Mouse (Mus musculus) brown adipose tissue, adult 24 weeks (tissue): Measurements from ENCODE around the gene Gsx1. TPM values are rescaled to one million over a fixed set of nuclear protein-coding genes. Genes with fewer than 3 reads are reported as not detected.

ENCODE experiments used
- H3K27ac ChIP-seq: fragments of 200-500 bp; replicated peaks from 2 replicates; pipeline ENCODE4 v1.5.1; 2012; ENCODE audit warnings: low read depth, mild to moderate bottlenecking, low read length
- H3K4me1 ChIP-seq: fragments of 200-500 bp; 2 replicates; pipeline ENCODE4 v1.6.1; 2012; ENCODE audit warnings: low read length, mixed read lengths; ENCODE audit not compliant: control insufficient read depth, insufficient read depth, insufficient read length
- H3K4me3 ChIP-seq: fragments of 200-500 bp; 2 replicates; pipeline ENCODE4 v1.5.1; 2012; ENCODE audit warnings: low read depth, mild to moderate bottlenecking, low read length, moderate library complexity; ENCODE audit not compliant: insufficient read depth
- polyA plus RNA-seq: library from polyadenylated mRNA; stranded (reverse); fragments of >200 nt; gene quantifications from 2 replicates; pipeline ENCODE4 v1.2.4, GENCODE M21; 2012; ENCODE audit not compliant: missing spikeins, insufficient read depth, insufficient read length

The Gsx1 gene
- not detected in 2 replicates for polyA plus RNA-seq

GRCm38 (mm10) chr5:147188571-147188975 lies at the start of gene Gsx1:
Gsx1 (plus strand) TSS chr5:147188696.
- Histone ChIP-seq H3K4me1 (peaks cover 18% of the 10 kb centered on the region), H3K4me3 (peak within 1 kb of the TSS; percentile 48), H3K27ac (no peak within 1 kb of the TSS)

GRCm38 (mm10) chr5:147147340-147147739 lies 41.2 kb upstream of the Gsx1 start:
- H3K27ac ChIP-seq: no peak overlapping the region

GRCm38 (mm10) chr5:147154806-147155371 lies 33.6 kb upstream of the Gsx1 start:
- Histone ChIP-seq H3K4me1 (no peaks in the 10 kb centered on the region), H3K4me3 (no peak overlapping the region), H3K27ac (no peak overlapping the region)

More at GRCm38 (mm10) chr5:147147340-147147739, 41.2 kb upstream of the Gsx1 start:
- no peak overlapping the region for H3K4me3 ChIP-seq
- no peaks in the 10 kb centered on the region for H3K4me1 ChIP-seq

GRCm38 (mm10) chr5:147155449-147156133 lies 32.9 kb upstream of the Gsx1 start:
- Histone ChIP-seq H3K27ac (no peak overlapping the region), H3K4me1 (no peaks in the 10 kb centered on the region), H3K4me3 (no peak overlapping the region)

DNA sequence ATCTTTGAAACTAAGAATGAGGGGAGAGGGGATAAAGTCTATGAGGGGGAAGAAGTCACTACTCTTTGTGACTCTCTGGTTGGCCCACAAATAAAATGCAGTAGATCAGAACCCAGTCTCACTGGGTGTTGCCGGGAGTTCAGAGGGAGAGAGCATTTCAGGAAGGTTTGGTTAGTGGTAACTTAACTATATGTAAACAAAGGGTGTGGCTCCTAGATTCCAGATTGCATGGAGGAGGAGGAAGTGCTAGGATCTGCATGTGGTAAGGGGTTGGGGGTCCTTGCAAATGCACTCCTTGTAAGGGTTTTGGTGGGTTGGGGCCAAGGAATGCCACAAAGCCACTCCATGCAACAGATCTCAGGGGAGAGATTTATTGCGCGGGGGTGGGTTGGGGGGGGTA lies 32.1 kb upstream of the Gsx1 start:
- no peak overlapping the region for H3K27ac ChIP-seq
- H3K4me3 ChIP-seq: no peak overlapping the region

GRCm38 (mm10) chr5:147157441-147157840 lies 31.1 kb upstream of the Gsx1 start:
- Histone ChIP-seq H3K27ac (no peak overlapping the region), H3K4me1 (no peaks in the 10 kb centered on the region), H3K4me3 (no peak overlapping the region)

More for the DNA sequence above, 32.1 kb upstream of the Gsx1 start:
- no peaks in the 10 kb centered on the region for H3K4me1 ChIP-seq

DNA sequence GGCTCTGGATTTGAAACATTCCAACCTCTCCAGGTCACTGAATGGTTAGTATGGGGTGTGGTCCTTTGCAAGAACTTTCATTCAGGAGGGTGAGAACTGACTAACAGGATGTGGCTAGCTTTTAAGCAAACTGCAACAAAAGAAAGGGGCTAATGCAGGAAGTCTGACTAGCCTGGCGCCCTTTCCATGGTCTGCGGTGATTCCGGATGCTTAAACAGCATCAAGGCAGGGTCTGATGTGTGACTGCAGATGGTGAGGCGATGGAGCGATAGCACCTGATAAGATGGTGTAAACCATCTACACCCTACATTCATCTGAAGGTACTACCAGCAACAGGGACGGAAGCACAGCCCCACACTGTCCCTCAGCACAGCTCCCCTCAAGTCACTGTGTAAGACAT lies 29.2 kb upstream of the Gsx1 start:
- Histone ChIP-seq H3K27ac (no peak overlapping the region), H3K4me1 (no peaks in the 10 kb centered on the region), H3K4me3 (no peak overlapping the region)

GRCm38 (mm10) chr5:147159792-147160191 lies 28.7 kb upstream of the Gsx1 start:
- no peaks in the 10 kb centered on the region for H3K4me1 ChIP-seq
- no peak overlapping the region for H3K4me3 ChIP-seq
- H3K27ac ChIP-seq: no peak overlapping the region

DNA sequence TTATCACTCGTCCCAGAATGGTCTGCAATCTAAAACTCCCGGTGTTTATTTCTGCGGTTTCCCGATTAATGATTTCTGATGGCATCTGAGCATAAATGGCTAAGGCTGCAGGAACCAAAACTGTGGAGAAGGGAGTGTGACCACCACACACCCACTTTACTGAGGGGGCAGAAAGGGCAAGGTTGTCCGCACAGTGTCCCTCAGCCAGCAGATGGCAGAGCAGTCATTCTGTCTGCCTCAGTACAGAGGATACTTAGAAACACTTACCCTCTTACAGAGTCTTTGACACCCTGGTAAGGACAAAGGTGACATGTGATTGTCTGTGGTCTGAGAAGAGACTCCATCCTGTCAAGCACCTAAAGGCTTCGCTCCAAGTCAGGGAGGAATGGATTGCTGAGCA lies 23.4 kb upstream of the Gsx1 start:
- Histone ChIP-seq H3K4me1 (no peaks in the 10 kb centered on the region), H3K4me3 (no peak overlapping the region), H3K27ac (no peak overlapping the region)

DNA sequence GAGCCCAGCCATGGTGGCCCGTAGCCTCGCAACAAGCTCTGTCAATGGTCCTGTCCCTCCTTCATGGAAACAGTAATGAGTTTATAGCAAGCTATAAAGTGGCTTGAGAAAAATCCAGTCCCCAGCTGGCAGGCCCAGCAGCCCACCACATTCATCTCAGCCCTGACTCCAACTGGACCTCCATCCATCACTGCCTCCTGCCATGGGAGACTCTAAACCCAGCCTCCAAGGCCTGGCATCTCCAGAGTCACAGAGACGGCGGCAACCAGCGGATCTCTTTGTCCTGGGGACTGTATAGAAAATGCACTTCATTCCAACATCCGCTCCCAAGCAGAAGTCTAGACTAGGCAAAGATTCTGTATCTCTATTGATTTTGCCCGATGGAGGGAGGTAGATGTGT lies 18.4 kb upstream of the Gsx1 start:
- Histone ChIP-seq H3K27ac (no peak overlapping the region), H3K4me3 (no peak overlapping the region), H3K4me1 (no peaks in the 10 kb centered on the region)

DNA sequence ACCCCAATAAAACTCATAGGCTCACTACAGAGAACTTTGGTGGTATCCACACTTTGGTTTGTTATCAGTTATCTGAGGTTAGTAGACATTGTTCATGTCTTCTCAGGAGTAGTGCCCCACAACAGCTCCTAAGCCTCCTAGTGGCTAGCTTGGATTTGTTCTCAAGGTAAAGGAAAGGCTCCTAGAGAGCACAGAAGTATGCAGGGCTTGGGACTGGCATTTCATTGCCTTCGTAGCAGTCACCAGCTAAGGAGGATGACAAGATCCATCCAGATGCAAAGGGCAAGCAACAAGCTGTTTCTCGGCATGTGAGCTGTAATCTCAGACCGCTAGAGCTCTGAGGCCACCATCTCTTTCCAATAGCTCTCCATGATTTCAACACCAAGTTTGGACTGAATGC lies 14.4 kb upstream of the Gsx1 start:
- H3K27ac ChIP-seq: no peak overlapping the region
- no peaks in the 10 kb centered on the region for H3K4me1 ChIP-seq
- no peak overlapping the region for H3K4me3 ChIP-seq

- Histone ChIP-seq H3K4me3 (no peak overlapping the region), H3K4me1 (peaks cover 18% of the 10 kb centered on the region), H3K27ac (no peak overlapping the region)
Measured at GRCm38 (mm10) chr5:147185174-147185915, 3.2 kb upstream of the Gsx1 start.

DNA sequence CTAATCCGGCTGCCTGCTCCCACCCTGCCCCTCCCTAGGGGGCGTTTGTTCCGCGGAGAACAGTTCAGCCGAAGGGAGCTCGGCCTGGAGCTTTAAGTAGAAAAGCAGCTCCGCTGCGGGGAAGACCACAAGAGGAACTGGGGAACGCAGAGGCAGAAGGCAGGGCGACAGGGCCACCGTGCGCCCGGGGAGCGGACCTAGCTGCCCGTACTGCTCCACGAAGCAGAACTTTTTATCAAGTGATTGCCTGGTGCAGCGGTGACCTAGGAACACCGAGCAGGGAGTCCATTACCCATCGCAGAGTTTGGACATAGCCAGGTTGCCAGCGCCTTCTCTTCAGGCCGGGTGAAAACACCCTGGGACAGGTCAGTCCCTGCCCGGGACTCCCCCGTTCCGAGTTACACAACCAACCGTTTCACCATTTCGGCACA lies 2.5 kb upstream of the Gsx1 start:
- H3K4me1 ChIP-seq: peaks cover 18% of the 10 kb centered on the region
- H3K27ac ChIP-seq: no peak overlapping the region
- H3K4me3 ChIP-seq: peak overlapping the region; percentile 48

DNA sequence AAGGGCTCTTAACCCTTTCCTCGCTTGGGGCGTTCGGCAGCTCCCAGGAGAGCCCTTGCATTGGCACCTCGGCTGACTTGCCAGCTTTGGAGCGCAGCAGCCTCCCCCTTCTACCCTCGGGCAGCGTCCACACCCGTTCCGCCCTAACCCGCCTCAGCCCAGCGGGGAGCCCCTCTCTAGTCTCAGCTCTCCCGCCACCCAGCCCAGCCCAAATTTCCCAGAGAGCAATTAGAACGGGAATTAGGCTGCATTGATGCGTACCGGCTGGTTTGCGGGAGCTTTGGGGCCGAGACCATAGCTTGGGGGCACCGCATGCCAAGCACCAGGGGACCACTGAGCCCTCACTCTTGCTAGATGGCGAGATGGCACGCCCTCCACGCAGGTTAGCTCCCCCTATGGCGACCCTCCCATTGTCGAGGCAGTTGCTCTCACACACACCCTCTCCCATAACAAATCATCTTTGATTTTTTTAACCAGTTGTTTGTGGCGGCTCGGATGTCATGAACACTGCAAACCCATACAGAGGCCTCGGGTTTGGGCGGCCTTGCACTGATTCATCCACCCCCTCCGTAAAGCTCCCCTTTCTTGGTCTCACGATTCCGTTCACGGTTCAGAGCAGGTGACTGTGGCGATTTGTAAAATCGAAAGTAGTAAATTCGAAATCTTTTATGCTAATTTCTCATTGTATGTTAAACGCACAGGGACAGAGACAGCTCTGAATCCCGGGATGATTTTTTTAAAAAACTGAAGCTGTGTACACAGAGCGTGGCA lies 1.5 kb upstream of the Gsx1 start:
- peaks cover 18% of the 10 kb centered on the region for H3K4me1 ChIP-seq

More for the DNA sequence above, 1.5 kb upstream of the Gsx1 start:
- no peak overlapping the region for H3K27ac ChIP-seq
- H3K4me3 ChIP-seq: peak overlapping the region; percentile 48
